Mouse (Mus musculus): ENCODE data around the gene Cldn13. TPM values are rescaled to one million over a fixed set of nuclear protein-coding genes. Genes with fewer than 3 reads are reported as not detected.
A peak's percentile ranks its signal among the peaks of the same experiment; 100 is the strongest.

The Cldn13 gene
- polyA plus RNA-seq, 1 experiment from 2014 or later = not detected

DNA sequence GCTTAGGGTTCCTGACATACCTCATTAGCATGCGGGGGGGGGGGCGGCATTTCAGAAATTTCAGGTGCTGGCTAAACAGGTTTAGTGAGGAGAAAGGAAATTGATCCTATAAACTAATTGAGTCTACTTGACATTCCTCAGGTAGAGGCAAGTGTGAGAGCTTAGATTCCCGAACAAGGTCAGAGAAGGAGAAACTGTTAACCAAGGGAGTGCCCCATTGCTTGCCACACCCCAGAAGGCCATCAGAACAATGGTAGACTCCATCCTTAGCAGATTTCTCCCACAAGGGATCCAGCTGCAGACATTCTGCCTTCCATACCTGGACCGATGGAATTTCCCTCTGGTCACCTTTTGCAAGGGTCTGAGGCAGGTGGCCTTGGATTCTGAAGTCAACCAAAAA lies 11.4 kb upstream of the Cldn13 start:
- H3K4me3 ChIP-seq (replicated peaks; ENCODE audit: low read depth, low read length) = no peak overlapping the region
- no peaks in the 10 kb centered on the region for H3K9me3 ChIP-seq (ENCODE audit: control insufficient read depth, low read length)
- H3K4me1 ChIP-seq (ENCODE audit: control insufficient read depth, insufficient read depth, low read length) = no peaks in the 10 kb centered on the region
- H3K4me2 ChIP-seq (ENCODE audit: low read length) = no peak overlapping the region
- H3K9ac ChIP-seq (replicated peaks; ENCODE audit: low read length) = no peak overlapping the region
- no peaks in the 10 kb centered on the region for H3K27me3 ChIP-seq (ENCODE audit: control insufficient read depth, insufficient read depth, low read length)
- DNase-seq (no peak), ATAC-seq (ENCODE audit: low FRiP score, low TSS enrichment) (no peak)
- H3K36me3 ChIP-seq (ENCODE audit: control insufficient read depth, insufficient read depth, low read length) = no peaks in the 10 kb centered on the region
- WGBS = 90% methylated on average over 4 of the region's 4 CpGs
- no peak overlapping the region for H3K27ac ChIP-seq (replicated peaks; ENCODE audit: low read depth, low read length)

DNA sequence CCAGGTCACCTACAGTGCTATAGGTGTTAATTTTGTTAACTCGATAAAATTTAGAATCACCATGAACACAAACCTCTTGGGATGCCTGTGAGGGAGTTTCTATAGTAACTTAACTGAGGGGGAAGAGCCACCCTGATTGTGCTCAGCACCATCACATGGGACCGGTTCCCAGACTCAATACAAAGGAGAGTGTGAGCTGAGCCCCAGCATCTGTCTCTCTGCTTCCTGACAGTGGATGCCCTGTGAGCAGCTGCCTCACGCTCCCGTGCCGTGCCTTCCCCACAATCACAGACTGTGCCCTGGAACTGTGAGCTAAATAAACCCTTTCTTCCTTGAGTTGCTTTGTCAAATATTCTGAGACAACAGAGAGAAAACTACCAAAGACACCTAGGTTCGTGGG lies 7.8 kb upstream of the Cldn13 start:
- H3K27ac ChIP-seq (replicated peaks; ENCODE audit: low read depth, low read length) = no peak overlapping the region
- no peaks in the 10 kb centered on the region for H3K9me3 ChIP-seq (ENCODE audit: control insufficient read depth, low read length)
- no peak for DNase-seq
- 67% methylated on average over 6 of the region's 6 CpGs for WGBS
- H3K27me3 ChIP-seq (ENCODE audit: control insufficient read depth, insufficient read depth, low read length) = no peaks in the 10 kb centered on the region
- no peak overlapping the region for H3K4me2 ChIP-seq (ENCODE audit: low read length)
- no peaks in the 10 kb centered on the region for H3K4me1 ChIP-seq (ENCODE audit: control insufficient read depth, insufficient read depth, low read length)
- no peak overlapping the region for H3K9ac ChIP-seq (replicated peaks; ENCODE audit: low read length)
- H3K4me3 ChIP-seq (replicated peaks; ENCODE audit: low read depth, low read length) = no peak overlapping the region
- H3K36me3 ChIP-seq (ENCODE audit: control insufficient read depth, insufficient read depth, low read length) = no peaks in the 10 kb centered on the region
- ATAC-seq (ENCODE audit: low FRiP score, low TSS enrichment) = no peak

DNA sequence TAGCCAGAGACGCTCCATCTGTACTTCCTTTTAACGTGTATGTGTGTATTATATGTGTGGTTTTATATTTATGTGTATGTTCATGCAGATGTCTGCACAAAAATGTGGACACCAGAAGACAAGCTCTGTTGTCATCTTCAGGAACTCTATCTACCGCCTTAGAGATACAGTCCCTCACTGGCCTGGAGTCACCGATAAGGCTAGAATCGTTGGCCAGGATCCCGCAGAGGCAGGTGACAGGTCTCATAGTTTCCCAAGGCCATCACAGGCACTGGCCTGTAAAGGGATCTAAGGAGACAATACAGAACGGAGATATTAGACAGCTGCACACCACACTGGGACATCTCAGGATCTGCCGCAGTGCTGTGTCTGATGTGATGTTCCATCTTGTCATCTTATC lies 5.8 kb upstream of the Cldn13 start:
- 92% methylated on average over 8 of the region's 8 CpGs for WGBS
- ATAC-seq (ENCODE audit: low FRiP score, low TSS enrichment) = no peak
- H3K36me3 ChIP-seq (ENCODE audit: control insufficient read depth, insufficient read depth, low read length) = no peaks in the 10 kb centered on the region
- H3K4me2 ChIP-seq (ENCODE audit: low read length) = no peak overlapping the region
- H3K27me3 ChIP-seq (ENCODE audit: control insufficient read depth, insufficient read depth, low read length) = no peaks in the 10 kb centered on the region
- no peak overlapping the region for H3K27ac ChIP-seq (replicated peaks; ENCODE audit: low read depth, low read length)
- H3K4me1 ChIP-seq (ENCODE audit: control insufficient read depth, insufficient read depth, low read length) = no peaks in the 10 kb centered on the region
- H3K9ac ChIP-seq (replicated peaks; ENCODE audit: low read length) = no peak overlapping the region
- no peak overlapping the region for H3K4me3 ChIP-seq (replicated peaks; ENCODE audit: low read depth, low read length)
- no peaks in the 10 kb centered on the region for H3K9me3 ChIP-seq (ENCODE audit: control insufficient read depth, low read length)
- no peak for DNase-seq

DNA sequence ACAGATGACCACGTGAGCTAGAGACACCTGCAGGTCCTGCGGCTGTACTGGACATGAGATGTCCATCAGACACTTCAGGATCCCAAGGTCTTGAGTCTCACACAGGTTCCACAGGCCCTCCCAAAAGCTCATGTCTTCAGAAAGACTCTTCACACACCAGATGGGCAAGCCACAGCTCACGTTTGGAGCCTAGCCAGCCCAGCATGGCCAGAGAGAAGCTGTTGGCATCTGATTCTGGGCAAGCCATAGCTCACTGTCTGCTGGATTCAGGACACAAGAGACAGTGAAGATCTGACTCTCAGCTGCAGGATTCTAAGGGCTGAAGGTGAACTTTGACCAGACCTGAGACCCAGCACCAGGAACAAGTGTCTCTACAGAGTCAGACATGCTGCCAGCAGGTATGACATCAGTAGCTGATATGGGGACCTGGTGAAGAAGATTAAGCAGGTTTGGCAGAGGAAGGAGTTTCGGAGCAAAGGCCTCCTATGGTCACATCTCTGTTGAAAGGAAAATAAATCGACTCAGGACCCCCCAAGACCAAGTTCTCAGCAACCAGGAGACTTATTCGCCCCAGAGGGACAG lies 4.9 kb upstream of the Cldn13 start:
- Histone ChIP-seq H3K4me3 (replicated peaks; ENCODE audit: low read depth, low read length) (no peak overlapping the region), H3K4me1 (ENCODE audit: control insufficient read depth, insufficient read depth, low read length) (no peaks in the 10 kb centered on the region), H3K27ac (replicated peaks; ENCODE audit: low read depth, low read length) (no peak overlapping the region), H3K9me3 (ENCODE audit: control insufficient read depth, low read length) (no peaks in the 10 kb centered on the region), H3K4me2 (ENCODE audit: low read length) (no peak overlapping the region), H3K27me3 (ENCODE audit: control insufficient read depth, insufficient read depth, low read length) (no peaks in the 10 kb centered on the region), H3K36me3 (ENCODE audit: control insufficient read depth, insufficient read depth, low read length) (no peaks in the 10 kb centered on the region), H3K9ac (replicated peaks; ENCODE audit: low read length) (no peak overlapping the region)
- 77% methylated on average over 6 of the region's 6 CpGs for WGBS
- ATAC-seq (ENCODE audit: low FRiP score, low TSS enrichment) (no peak), DNase-seq (no peak)

DNA sequence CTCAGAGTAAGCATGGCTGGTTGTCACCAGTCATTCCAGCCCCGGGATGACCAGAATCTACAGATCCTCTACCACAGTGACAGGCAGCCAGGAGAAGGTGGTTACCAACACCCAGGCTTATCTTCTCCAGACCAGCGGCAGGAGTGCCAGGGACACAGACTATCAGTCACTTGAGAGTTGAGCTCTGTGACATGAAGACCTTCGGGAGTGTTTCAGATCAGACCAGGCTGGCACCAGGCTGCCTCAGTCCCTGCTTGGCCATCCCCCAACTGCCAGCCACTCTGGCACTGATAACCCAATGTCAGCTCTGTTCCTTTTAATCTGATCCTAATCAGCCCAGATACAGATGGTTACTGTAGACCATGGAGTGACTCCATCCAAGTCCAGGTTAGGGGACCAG lies 3.8 kb upstream of the Cldn13 start:
- no peak for ATAC-seq (ENCODE audit: low FRiP score, low TSS enrichment)
- 97% methylated on average over 3 of the region's 3 CpGs for WGBS
- no peak overlapping the region for H3K4me2 ChIP-seq (ENCODE audit: low read length)
- H3K27ac ChIP-seq (replicated peaks; ENCODE audit: low read depth, low read length) = no peak overlapping the region
- H3K4me1 ChIP-seq (ENCODE audit: control insufficient read depth, insufficient read depth, low read length) = no peaks in the 10 kb centered on the region
- no peaks in the 10 kb centered on the region for H3K9me3 ChIP-seq (ENCODE audit: control insufficient read depth, low read length)
- no peak overlapping the region for H3K9ac ChIP-seq (replicated peaks; ENCODE audit: low read length)
- no peak for DNase-seq
- no peaks in the 10 kb centered on the region for H3K27me3 ChIP-seq (ENCODE audit: control insufficient read depth, insufficient read depth, low read length)
- H3K36me3 ChIP-seq (ENCODE audit: control insufficient read depth, insufficient read depth, low read length) = no peaks in the 10 kb centered on the region
- H3K4me3 ChIP-seq (replicated peaks; ENCODE audit: low read depth, low read length) = no peak overlapping the region

DNA sequence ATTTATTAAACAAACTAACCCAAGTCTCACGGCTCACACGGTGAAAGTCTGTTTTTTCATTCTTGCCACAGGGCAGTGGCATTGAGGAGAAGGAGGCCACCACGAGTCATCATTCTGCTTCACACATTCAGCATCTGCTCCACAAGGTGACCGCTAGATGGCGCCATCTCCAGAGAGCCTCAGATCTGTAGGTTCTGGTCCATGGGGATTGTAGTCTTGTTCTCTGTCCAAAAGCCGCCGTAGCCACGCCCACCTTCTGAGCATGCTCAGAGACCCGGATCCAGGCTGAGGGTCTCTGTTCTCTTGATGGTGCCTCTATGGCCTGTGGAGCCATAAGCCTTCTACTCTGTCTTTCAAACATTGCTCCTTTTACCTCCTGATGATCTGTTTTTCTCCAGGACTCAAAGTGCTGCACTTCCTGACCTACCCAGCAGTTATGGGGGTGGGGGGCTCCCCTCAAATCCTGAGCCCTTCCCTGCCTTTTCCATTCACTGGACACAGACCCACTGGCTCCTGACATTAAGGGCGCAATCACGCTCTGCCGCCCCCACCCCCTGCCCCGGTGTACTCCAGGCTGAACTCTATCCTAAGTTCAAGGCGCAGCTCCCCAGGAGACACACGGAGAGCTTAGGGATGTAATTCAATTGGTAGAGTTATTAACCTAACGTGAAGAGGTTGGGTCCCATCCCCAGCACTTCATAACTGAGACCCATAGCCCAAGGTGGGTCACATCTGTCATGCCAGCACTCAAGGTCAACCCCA lies 2.9 kb upstream of the Cldn13 start:
- 52% methylated on average over 16 of the region's 16 CpGs for WGBS
- ATAC-seq (ENCODE audit: low FRiP score, low TSS enrichment) (no peak), DNase-seq (peak; percentile 39)
- no peaks in the 10 kb centered on the region for H3K9me3 ChIP-seq (ENCODE audit: control insufficient read depth, low read length)
- no peak overlapping the region for H3K27ac ChIP-seq (replicated peaks; ENCODE audit: low read depth, low read length)
- no peak overlapping the region for H3K9ac ChIP-seq (replicated peaks; ENCODE audit: low read length)
- no peaks in the 10 kb centered on the region for H3K36me3 ChIP-seq (ENCODE audit: control insufficient read depth, insufficient read depth, low read length)
- H3K4me3 ChIP-seq (replicated peaks; ENCODE audit: low read depth, low read length) = no peak overlapping the region
- H3K4me1 ChIP-seq (ENCODE audit: control insufficient read depth, insufficient read depth, low read length) = no peaks in the 10 kb centered on the region
- no peak overlapping the region for H3K4me2 ChIP-seq (ENCODE audit: low read length)
- no peaks in the 10 kb centered on the region for H3K27me3 ChIP-seq (ENCODE audit: control insufficient read depth, insufficient read depth, low read length)

DNA sequence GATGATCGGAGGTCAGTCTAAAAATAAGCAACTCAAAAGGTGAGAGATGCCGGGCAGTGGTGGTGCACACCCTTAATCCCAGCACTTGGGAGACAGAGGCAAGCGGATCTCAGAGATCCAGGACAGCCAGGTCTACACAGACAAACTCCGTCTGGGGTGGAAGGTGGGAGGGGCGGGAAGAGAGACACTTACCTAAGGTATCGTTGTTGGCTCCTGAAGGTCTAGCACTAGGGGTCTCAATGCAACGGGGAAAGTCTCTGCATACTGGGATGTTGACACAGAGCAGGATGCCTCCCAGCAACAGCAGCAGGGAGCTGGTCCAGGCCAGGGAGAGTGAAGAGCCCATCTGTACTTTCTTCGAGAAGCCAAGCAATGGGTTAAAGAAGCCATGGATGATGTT lies 816 bp downstream of the Cldn13 start:
- 89% methylated on average over 8 of the region's 8 CpGs for WGBS

DNA sequence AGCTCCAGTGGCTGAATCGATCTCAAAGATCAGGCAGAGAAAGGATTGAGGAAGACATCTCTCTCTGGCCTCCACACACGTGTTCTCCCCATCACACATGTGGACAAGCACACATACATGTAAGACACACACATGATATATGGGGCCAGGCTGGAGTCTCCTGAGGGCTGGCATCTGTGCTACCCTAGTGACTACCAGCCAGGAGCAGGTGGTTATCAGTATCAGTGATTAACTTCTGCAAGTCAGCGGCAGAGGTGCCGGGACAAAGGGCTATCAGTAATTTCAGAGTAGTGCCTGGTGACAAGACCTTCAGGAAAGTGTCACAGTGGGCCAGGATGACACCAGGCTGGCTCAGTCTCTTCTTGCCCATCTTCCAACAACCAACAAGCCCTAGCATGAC lies 1.6 kb downstream of the Cldn13 start:
- H3K4me2 ChIP-seq (ENCODE audit: low read length) = no peak overlapping the region
- no peak overlapping the region for H3K27ac ChIP-seq (replicated peaks; ENCODE audit: low read depth, low read length)
- no peak overlapping the region for H3K9ac ChIP-seq (replicated peaks; ENCODE audit: low read length)
- H3K4me1 ChIP-seq (ENCODE audit: control insufficient read depth, insufficient read depth, low read length) = no peaks in the 10 kb centered on the region
- H3K9me3 ChIP-seq (ENCODE audit: control insufficient read depth, low read length) = no peaks in the 10 kb centered on the region
- no peak for DNase-seq
- no peak overlapping the region for H3K4me3 ChIP-seq (replicated peaks; ENCODE audit: low read depth, low read length)
- H3K27me3 ChIP-seq (ENCODE audit: control insufficient read depth, insufficient read depth, low read length) = no peaks in the 10 kb centered on the region
- WGBS = 87% methylated on average over 4 of the region's 4 CpGs
- ATAC-seq (ENCODE audit: low FRiP score, low TSS enrichment) = no peak
- H3K36me3 ChIP-seq (ENCODE audit: control insufficient read depth, insufficient read depth, low read length) = no peaks in the 10 kb centered on the region

More for the DNA sequence above, 816 bp downstream of the Cldn13 start:
- ATAC-seq (ENCODE audit: low FRiP score, low TSS enrichment) (no peak), DNase-seq (no peak)
- Histone ChIP-seq H3K9me3 (ENCODE audit: control insufficient read depth, low read length) (no peaks in the 10 kb centered on the region), H3K36me3 (ENCODE audit: control insufficient read depth, insufficient read depth, low read length) (no peaks in the 10 kb centered on the region), H3K27ac (replicated peaks; ENCODE audit: low read depth, low read length) (no peak overlapping the region), H3K4me2 (ENCODE audit: low read length) (no peak overlapping the region), H3K4me3 (replicated peaks; ENCODE audit: low read depth, low read length) (no peak overlapping the region), H3K9ac (replicated peaks; ENCODE audit: low read length) (no peak overlapping the region), H3K27me3 (ENCODE audit: control insufficient read depth, insufficient read depth, low read length) (no peaks in the 10 kb centered on the region), H3K4me1 (ENCODE audit: control insufficient read depth, insufficient read depth, low read length) (no peaks in the 10 kb centered on the region)

DNA sequence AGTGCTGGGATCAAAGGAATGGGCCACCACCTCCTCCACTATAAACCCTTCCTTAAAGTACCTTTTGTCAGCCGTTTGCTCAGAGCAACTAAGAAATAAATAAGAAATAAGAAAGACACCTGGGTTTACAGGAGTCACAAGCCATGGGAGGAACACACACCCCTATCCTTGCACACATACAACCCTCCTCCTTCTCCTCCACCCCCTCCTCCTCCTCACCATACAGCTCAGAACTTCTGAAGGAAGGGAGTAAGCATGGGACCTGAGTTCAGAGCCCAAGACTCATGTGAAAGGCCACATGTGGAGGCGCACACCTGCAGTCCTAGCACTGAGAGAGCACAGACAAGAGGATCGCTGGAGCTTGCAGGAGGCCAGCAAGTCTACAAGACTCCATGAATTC lies 2.0 kb downstream of the Cldn13 start:
- H3K27ac ChIP-seq (replicated peaks; ENCODE audit: low read depth, low read length) = no peak overlapping the region
- no peaks in the 10 kb centered on the region for H3K9me3 ChIP-seq (ENCODE audit: control insufficient read depth, low read length)
- H3K4me3 ChIP-seq (replicated peaks; ENCODE audit: low read depth, low read length) = no peak overlapping the region
- no peaks in the 10 kb centered on the region for H3K36me3 ChIP-seq (ENCODE audit: control insufficient read depth, insufficient read depth, low read length)
- no peaks in the 10 kb centered on the region for H3K4me1 ChIP-seq (ENCODE audit: control insufficient read depth, insufficient read depth, low read length)
- 69% methylated on average over 3 of the region's 3 CpGs for WGBS
- no peaks in the 10 kb centered on the region for H3K27me3 ChIP-seq (ENCODE audit: control insufficient read depth, insufficient read depth, low read length)
- no peak for DNase-seq
- H3K4me2 ChIP-seq (ENCODE audit: low read length) = no peak overlapping the region
- ATAC-seq (ENCODE audit: low FRiP score, low TSS enrichment) = no peak
- no peak overlapping the region for H3K9ac ChIP-seq (replicated peaks; ENCODE audit: low read length)
